Mouse (Mus musculus) gastrocnemius, postnatal 14 days (tissue): Measurements from ENCODE around the gene Rnpep. TPM values are rescaled to one million over a fixed set of nuclear protein-coding genes. Genes with fewer than 3 reads are reported as not detected.
"Not testable (repeated sequence)": the region's sequence is repeated elsewhere in the genome, so short reads cannot be mapped to it uniquely, and the experiment has no call there.

ENCODE experiments used
- DNase-seq: peaks from one replicate; pipeline ENCODE4 v3.0.0; 2021; ENCODE audit warnings: mixed read lengths
- intact Hi-C: fragments of 180-260 bp; cut with DNase I; formaldehyde crosslinking; loops from one replicate; pipeline ENCODE4 v1.15.1; 2025; ENCODE audit warnings: low total_unique reads
- total RNA-seq, 2 experiments: library from RNA; stranded (reverse); gene quantifications; 2 replicates each; pipeline ENCODE4 v1.2.3; 2021

The Rnpep gene
- total RNA-seq, 2 experiments from 2014 or later, result 10.4 TPM

DNA sequence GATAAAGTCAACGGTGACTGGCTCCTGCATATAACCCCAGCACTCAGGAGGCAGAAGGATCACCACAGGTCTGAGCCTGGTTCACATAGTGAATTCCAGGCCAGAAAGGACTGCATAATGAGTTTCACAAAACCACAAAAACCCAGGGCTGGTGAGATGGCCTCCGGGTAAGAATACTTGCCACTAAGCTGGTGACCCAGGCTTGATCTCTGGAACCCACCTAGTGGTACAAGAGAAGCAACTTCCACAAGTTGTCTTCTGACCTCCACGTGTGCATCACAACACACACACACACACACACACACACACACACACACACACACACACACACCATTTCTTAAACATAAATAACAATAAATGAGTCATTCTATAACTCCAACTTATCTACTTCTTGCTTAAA, 21.6 kb downstream of the Rnpep start:
- DNase-seq, result no peak
- intact Hi-C loops, result no loop called here

GRCm38 (mm10) chr1:135260931-135261330, 23.0 kb downstream of the Rnpep start:
- no peak for DNase-seq
- intact Hi-C loops, result no loop called here

GRCm38 (mm10) chr1:135259128-135259436, 24.8 kb downstream of the Rnpep start:
- peak; percentile 75 for DNase-seq
- intact Hi-C loops, result loop anchor here (5.0 kb wide), 1 partner anchor 87 kb away; no protein-coding TSS in a partner anchor

- DNase-seq, result no peak
Measured at GRCm38 (mm10) chr1:135258380-135259127, 25.3 kb downstream of the Rnpep start, which contains the start of gene Elf3. TSS of gene Elf3 (minus strand) at chr1:135258568.

GRCm38 (mm10) chr1:135256299-135256698, 27.6 kb downstream of the Rnpep start:
- DNase-seq, result no peak
- intact Hi-C loops, result loop anchor here (5.0 kb wide), 1 partner anchor 84 kb away; no protein-coding TSS in a partner anchor

More at GRCm38 (mm10) chr1:135258380-135259127, 25.3 kb downstream of the Rnpep start, which contains the start of gene Elf3:
- intact Hi-C loops, result loop anchor here (5.0 kb wide), 1 partner anchor 86 kb away; no protein-coding TSS in a partner anchor

- intact Hi-C loops, result loop anchor here (5.0 kb wide), 1 partner anchor 71 kb away; no protein-coding TSS in a partner anchor
- DNase-seq, result no peak
Measured at GRCm38 (mm10) chr1:135252854-135253253, 31.0 kb downstream of the Rnpep start.

GRCm38 (mm10) chr1:135251405-135251804, 32.5 kb downstream of the Rnpep start:
- intact Hi-C loops, result loop anchor here (5.0 kb wide), 1 partner anchor 69 kb away; no protein-coding TSS in a partner anchor
- no peak for DNase-seq

GRCm38 (mm10) chr1:135250706-135251105, 33.2 kb downstream of the Rnpep start:
- intact Hi-C loops, result loop anchor here (5.0 kb wide), 1 partner anchor 68 kb away; no protein-coding TSS in a partner anchor
- no peak for DNase-seq

GRCm38 (mm10) chr1:135248434-135248850, 35.4 kb downstream of the Rnpep start:
- intact Hi-C loops, result no loop called here
- no peak for DNase-seq

GRCm38 (mm10) chr1:135244014-135244413, 39.9 kb downstream of the Rnpep start:
- DNase-seq, result no peak

DNA sequence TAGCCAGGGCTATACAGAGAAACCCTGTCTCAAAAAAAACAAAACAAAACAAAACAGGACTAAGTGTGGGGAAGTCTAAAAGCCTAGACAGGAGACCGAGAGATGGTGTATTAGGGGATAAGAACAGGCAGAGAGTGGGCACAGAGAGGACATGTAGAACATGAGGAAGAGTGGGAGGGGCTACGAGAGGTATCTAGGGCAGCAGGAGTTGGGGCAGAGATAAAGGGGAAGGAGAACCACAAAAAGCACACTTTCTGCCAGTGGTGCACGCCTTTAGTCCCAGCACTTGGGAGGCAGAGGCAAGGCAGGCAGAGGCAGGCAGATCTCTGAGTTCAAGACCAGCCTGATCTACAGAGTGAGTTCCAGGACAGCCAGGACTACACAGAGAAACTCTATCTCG, 43.7 kb downstream of the Rnpep start:
- intact Hi-C loops, DNase-seq: not testable (repeated sequence)

More at GRCm38 (mm10) chr1:135244014-135244413, 39.9 kb downstream of the Rnpep start:
- intact Hi-C loops, result no loop called here

DNA sequence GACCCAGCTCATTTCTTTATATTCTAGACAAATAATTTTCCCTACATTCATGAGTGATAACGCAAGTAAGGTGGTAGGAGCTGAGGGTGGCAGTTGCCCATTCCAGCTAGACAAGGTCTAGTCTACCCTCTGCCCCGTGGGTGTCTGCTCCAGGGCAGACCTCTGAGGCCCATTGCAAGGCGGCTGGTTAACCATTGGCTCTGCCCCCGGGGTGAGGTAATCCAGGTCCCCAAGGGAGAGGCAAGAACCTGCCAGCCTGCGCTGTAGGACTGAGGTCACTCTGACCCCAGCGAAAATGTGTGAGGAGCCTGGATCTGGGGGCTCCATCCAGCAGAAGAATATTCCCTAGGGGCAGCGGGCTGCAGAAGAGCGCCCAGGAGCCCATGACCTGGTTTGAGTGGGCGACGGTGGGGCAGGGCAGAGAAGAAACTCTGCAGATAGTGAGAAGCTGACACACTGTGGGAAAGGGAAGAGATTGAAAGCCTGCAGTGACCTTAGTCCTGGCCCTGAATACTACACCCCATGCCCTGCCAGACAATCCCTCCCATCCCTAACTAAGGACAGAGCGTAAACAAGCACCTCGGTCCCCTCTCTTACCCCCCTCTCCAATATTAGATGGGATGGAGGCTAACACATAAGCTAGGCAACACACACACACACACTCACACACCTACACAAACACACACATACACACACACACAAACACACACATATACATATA, 46.6 kb downstream of the Rnpep start:
- intact Hi-C loops, result no loop called here
- no peak for DNase-seq

- intact Hi-C loops, result no loop called here
- no peak for DNase-seq
Measured at GRCm38 (mm10) chr1:135234771-135235170, 49.1 kb downstream of the Rnpep start.

DNA sequence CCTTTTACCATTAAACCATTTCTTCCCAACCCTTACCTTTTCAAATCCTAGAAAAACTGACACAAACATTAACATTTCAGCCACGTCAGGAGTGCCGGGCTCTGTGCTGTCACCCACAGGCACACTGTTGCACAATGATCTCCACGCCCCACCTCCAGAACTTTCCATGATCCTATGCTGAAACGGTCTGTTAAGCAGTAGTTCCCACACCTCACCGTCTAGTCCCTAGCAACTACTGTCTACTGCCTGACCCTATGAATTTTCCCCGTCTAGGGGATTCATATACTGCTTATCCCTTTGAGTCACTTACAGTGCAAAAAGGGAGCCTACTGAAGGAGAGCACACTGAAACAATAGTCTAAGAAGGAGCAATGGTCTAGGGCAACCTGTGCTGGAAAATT, 49.9 kb downstream of the Rnpep start:
- intact Hi-C loops, result no loop called here
- DNase-seq, result no peak

- DNase-seq, intact Hi-C loops: not testable (repeated sequence)
Measured at GRCm38 (mm10) chr1:135231878-135232277, 52.0 kb downstream of the Rnpep start.

GRCm38 (mm10) chr1:135227339-135227950, 56.4 kb downstream of the Rnpep start:
- DNase-seq, result no peak
- intact Hi-C loops, result no loop called here

DNA sequence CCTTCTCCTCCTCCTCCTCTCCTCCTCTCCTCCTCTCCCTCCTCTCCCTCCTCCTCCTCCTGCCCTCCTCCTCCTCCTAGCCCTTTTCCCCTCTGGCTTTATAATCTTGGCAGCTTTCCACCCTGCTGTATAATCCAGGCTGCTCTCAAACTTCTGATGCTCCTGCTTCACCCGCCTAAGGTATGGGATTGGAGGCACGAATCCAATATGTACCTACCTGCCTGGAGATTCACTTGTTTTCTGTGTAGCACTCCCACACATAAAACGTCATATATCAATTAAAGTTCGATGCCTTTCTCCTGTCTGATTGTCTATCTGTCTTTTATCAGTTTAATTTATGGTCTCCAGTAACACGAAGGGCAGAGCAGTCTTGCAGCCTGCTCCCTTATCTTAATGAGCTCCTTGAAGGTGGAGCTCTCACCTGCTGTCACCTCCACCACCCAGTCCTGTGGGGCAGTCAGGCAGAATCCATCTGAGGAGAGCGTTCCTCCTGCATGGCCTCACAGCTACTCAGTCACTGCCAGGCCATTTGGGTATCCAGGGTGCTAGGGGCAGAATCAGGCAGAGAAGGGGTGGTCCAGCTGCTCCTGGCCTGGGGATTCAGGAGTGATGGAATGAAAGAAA, 58.8 kb downstream of the Rnpep start:
- intact Hi-C loops, result no loop called here
- no peak for DNase-seq

- intact Hi-C loops, result no loop called here
- no peak for DNase-seq
Measured at GRCm38 (mm10) chr1:135224147-135224546, 59.7 kb downstream of the Rnpep start.

DNA sequence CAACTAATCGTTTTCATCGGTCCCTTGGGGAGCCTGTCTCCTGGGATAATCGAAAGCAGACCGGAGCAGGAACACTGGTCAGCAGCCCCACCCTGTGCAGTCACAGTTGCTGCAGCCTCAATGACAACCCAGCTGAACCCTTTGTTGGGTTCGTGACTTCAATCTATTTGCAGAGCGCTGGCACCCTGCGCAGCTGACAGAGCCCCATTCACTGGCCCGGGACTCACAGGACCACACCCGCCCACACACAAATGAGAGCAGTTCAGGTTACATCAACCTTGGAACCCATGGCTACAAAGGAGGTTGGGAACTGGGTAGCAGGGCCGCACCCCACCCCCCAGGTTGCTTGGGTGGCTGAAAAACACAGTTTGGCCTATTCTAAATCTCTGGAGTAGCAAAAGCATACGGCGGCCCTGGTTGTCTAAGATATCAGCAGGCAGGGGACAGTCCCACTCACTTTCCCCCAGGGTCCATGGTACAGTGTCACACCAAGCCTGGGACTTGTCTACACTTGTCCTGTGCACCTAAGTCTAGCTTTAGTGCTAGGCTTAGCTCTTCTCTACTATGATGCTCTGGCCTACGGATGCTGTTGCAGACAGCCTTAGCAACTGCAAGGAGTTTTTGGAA, 66.2 kb downstream of the Rnpep start:
- no peak for DNase-seq
- intact Hi-C loops, result no loop called here
